Mouse (Mus musculus) megakaryocyte, embryonic 14.5 days (primary cell): ENCODE results near the gene Smco2. TPM values are rescaled to one million over a fixed set of nuclear protein-coding genes. Genes with fewer than 3 reads are reported as not detected.
A peak's percentile ranks its signal among the peaks of the same experiment; 100 is the strongest.

Source experiments
- H3K27me3 ChIP-seq: replicated peaks from 2 replicates; pipeline ENCODE3; 2012; ENCODE audit warnings: inconsistent platforms
- H3K36me3 ChIP-seq: replicated peaks from 2 replicates; pipeline ENCODE3; 2012; ENCODE audit warnings: low read length, inconsistent platforms, mixed read lengths
- H3K4me1 ChIP-seq: 2 replicates; pipeline ENCODE4 v1.6.1; 2012; ENCODE audit warnings: inconsistent platforms
- H3K4me3 ChIP-seq: replicated peaks from 2 replicates; pipeline ENCODE3; 2012; ENCODE audit warnings: moderate library complexity, mild to moderate bottlenecking, inconsistent platforms
- H3K9me3 ChIP-seq: 2 replicates; pipeline ENCODE4 v1.6.1; 2012; ENCODE audit warnings: inconsistent platforms
- FLI1 ChIP-seq: IDR thresholded peaks from 2 replicates; pipeline ENCODE4 v1.6.1; 2012; ENCODE audit warnings: low read length, inconsistent platforms, mixed read lengths
- GATA1 ChIP-seq: IDR thresholded peaks from 3 replicates; pipeline ENCODE4 v1.6.1; 2012; ENCODE audit warnings: mixed read lengths, low read length, inconsistent platforms, borderline replicate concordance
- polyA plus RNA-seq: library from polyadenylated mRNA; stranded (reverse); fragments of >175 nt; gene quantifications from 2 replicates; pipeline ENCODE4 v1.2.3, GENCODE M21; 2012; ENCODE audit warnings: low replicate concordance; ENCODE audit not compliant: insufficient read depth

Smco2 gene
- polyA plus RNA-seq, 1 experiment = not detected

- Histone ChIP-seq H3K4me3 (no peak overlapping the region), H3K9me3 (no peaks in the 10 kb centered on the region), H3K36me3 (peaks cover 13% of the 10 kb centered on the region), H3K4me1 (peaks cover 100% of the 10 kb centered on the region), H3K27me3 (no peaks in the 10 kb centered on the region)
- TF ChIP-seq FLI1 = no peak
- no peak for TF ChIP-seq GATA1
These were observed 60.9 kb downstream of the Smco2 start for GRCm38 (mm10) chr6:146910801-146911200.

- H3K4me1 ChIP-seq = peaks cover 100% of the 10 kb centered on the region
- TF ChIP-seq FLI1 (no peak), GATA1 (no peak)
- H3K36me3 ChIP-seq = peaks cover 13% of the 10 kb centered on the region
These were observed 63.1 kb downstream of the Smco2 start for GRCm38 (mm10) chr6:146912835-146913488.

GRCm38 (mm10) chr6:146913489-146914198 is 63.7 kb downstream of the Smco2 start:
- no peaks in the 10 kb centered on the region for H3K9me3 ChIP-seq
- H3K4me3 ChIP-seq = peak overlapping the region; percentile 85
- TF ChIP-seq GATA1 (no peak), FLI1 (no peak)
- no peaks in the 10 kb centered on the region for H3K27me3 ChIP-seq
- peaks cover 19% of the 10 kb centered on the region for H3K36me3 ChIP-seq
- H3K4me1 ChIP-seq = peaks cover 99% of the 10 kb centered on the region

More at GRCm38 (mm10) chr6:146912835-146913488, 63.1 kb downstream of the Smco2 start:
- Histone ChIP-seq H3K9me3 (no peaks in the 10 kb centered on the region), H3K27me3 (no peaks in the 10 kb centered on the region), H3K4me3 (peak overlapping the region; percentile 85)

GRCm38 (mm10) chr6:146915808-146916207 is 65.9 kb downstream of the Smco2 start:
- Histone ChIP-seq H3K27me3 (no peaks in the 10 kb centered on the region), H3K4me3 (no peak overlapping the region), H3K36me3 (peaks cover 12% of the 10 kb centered on the region), H3K4me1 (peaks cover 78% of the 10 kb centered on the region), H3K9me3 (no peaks in the 10 kb centered on the region)
- TF ChIP-seq FLI1 (no peak), GATA1 (no peak)

- no peaks in the 10 kb centered on the region for H3K9me3 ChIP-seq
- H3K4me3 ChIP-seq = peak overlapping the region; percentile 79
- peaks cover 5% of the 10 kb centered on the region for H3K36me3 ChIP-seq
- TF ChIP-seq FLI1 (no peak), GATA1 (no peak)
- peaks cover 62% of the 10 kb centered on the region for H3K4me1 ChIP-seq
- H3K27me3 ChIP-seq = no peaks in the 10 kb centered on the region
These were observed 67.5 kb downstream of the Smco2 start for GRCm38 (mm10) chr6:146917396-146917795.

GRCm38 (mm10) chr6:146918341-146918740 is 68.4 kb downstream of the Smco2 start:
- TF ChIP-seq FLI1 (no peak), GATA1 (no peak)
- Histone ChIP-seq H3K9me3 (no peaks in the 10 kb centered on the region), H3K36me3 (peaks cover 5% of the 10 kb centered on the region), H3K4me3 (no peak overlapping the region), H3K27me3 (no peaks in the 10 kb centered on the region), H3K4me1 (peaks cover 52% of the 10 kb centered on the region)

Other genes starting within 250 kb of the Smco2 start
- gene Med21, start 207.6 kb upstream of the Smco2 start, polyA plus RNA-seq = 4.1 TPM in 1 of 2 replicates, not detected in the other
- gene Tm7sf3, start 207.3 kb upstream of the Smco2 start, polyA plus RNA-seq = 11.0 and 20.2 TPM in 2 replicates
- 0.59 TPM in 1 of 2 replicates, not detected in the other for gene Stk38l, start 125.1 kb upstream of the Smco2 start, polyA plus RNA-seq
- not detected in 2 replicates for gene Arntl2, start 54.0 kb upstream of the Smco2 start, polyA plus RNA-seq
- 1.7 and 3.4 TPM in 2 replicates for gene Ppfibp1, start 38.4 kb downstream of the Smco2 start, polyA plus RNA-seq
- gene 1700034J05Rik, start 104.3 kb downstream of the Smco2 start, polyA plus RNA-seq = not detected in 2 replicates
- not detected in 2 replicates for gene Rep15, start 182.5 kb downstream of the Smco2 start, polyA plus RNA-seq
- gene Mrps35, start 192.7 kb downstream of the Smco2 start, polyA plus RNA-seq = 2.7 and 7.0 TPM in 2 replicates
- gene Mansc4, start 236.9 kb downstream of the Smco2 start, polyA plus RNA-seq = not detected in 2 replicates
- gene Klhl42, start 241.3 kb downstream of the Smco2 start, polyA plus RNA-seq = 1.7 and 2.7 TPM in 2 replicates